Mouse (Mus musculus) embryonic facial prominence, embryonic 11.5 days (tissue): ENCODE measurements around the gene B230217C12Rik. TPM values are rescaled to one million over a fixed set of nuclear protein-coding genes. Genes with fewer than 3 reads are reported as not detected.

Experiments
- ATAC-seq: fragments of 200-750 bp; cut with Nextera tagmentation; replicated peaks from 2 replicates; pipeline ENCODE4 v1.8.0; 2017; ENCODE audit warnings: low read depth; ENCODE audit not compliant: insufficient number of reproducible peaks, low FRiP score, low TSS enrichment
- DNase-seq: peaks from one replicate; pipeline ENCODE4 v3.0.0-alpha.2; 2015; ENCODE audit warnings: low spot score
- H3K27ac ChIP-seq: fragments of 300-500 bp; sonication (generic); replicated peaks from 2 replicates; pipeline ENCODE4 v1.5.1; 2014; ENCODE audit warnings: mild to moderate bottlenecking, low read depth, low read length, control low read depth
- H3K27me3 ChIP-seq: fragments of 300-500 bp; sonication (generic); 2 replicates; pipeline ENCODE4 v1.6.1; 2014; ENCODE audit warnings: mild to moderate bottlenecking, low read length, moderate library complexity, mixed read lengths; ENCODE audit not compliant: control insufficient read depth, insufficient read depth
- H3K36me3 ChIP-seq: fragments of 300-500 bp; sonication (generic); replicated peaks from 2 replicates; pipeline ENCODE4 v1.6.1; 2014; ENCODE audit warnings: low read depth, mild to moderate bottlenecking, low read length, moderate library complexity, mixed read lengths; ENCODE audit not compliant: control insufficient read depth, insufficient read depth
- H3K4me1 ChIP-seq: fragments of 300-500 bp; sonication (generic); 2 replicates; pipeline ENCODE4 v1.6.1; 2014; ENCODE audit warnings: low read length, mixed read lengths; ENCODE audit not compliant: control insufficient read depth, insufficient read depth
- H3K4me2 ChIP-seq: fragments of 300-500 bp; sonication (generic); 2 replicates; pipeline ENCODE4 v1.6.1; 2014; ENCODE audit warnings: low read depth, mild to moderate bottlenecking, control low read depth, low read length, moderate library complexity
- H3K4me3 ChIP-seq: fragments of 300-500 bp; sonication (generic); 2 replicates; pipeline ENCODE4 v1.5.1; 2014; ENCODE audit warnings: low read depth, low read length, control low read depth
- H3K9ac ChIP-seq: fragments of 300-500 bp; sonication (generic); replicated peaks from 2 replicates; pipeline ENCODE4 v1.6.1; 2014; ENCODE audit warnings: mild to moderate bottlenecking, control low read depth, low read length
- H3K9me3 ChIP-seq: fragments of 300-500 bp; sonication (generic); replicated peaks from 2 replicates; pipeline ENCODE4 v1.6.1; 2016; ENCODE audit warnings: mild to moderate bottlenecking, low read length, inconsistent platforms, mixed read lengths; ENCODE audit not compliant: control insufficient read depth
- WGBS: fragments of 180-500 bp; shearing (Covaris S2); extraction: QIAGEN DNeasy Blood & Tissue Kit; methylation state at CpG from one replicate; pipeline ENCODE4 v1.1.7; 2014; 5-methylcytosine and 5-hydroxymethylcytosine counted together
- polyA plus RNA-seq: library from polyadenylated mRNA; unstranded; fragments of >200 nt; fragmentation: Nextera tagmentation; extraction: Ambion mirVana; gene quantifications from 2 replicates; pipeline ENCODE4 v1.2.1, GENCODE M21; 2014

The B230217C12Rik gene
- polyA plus RNA-seq, 1 experiment from 2014 or later = 20.0 TPM

DNA sequence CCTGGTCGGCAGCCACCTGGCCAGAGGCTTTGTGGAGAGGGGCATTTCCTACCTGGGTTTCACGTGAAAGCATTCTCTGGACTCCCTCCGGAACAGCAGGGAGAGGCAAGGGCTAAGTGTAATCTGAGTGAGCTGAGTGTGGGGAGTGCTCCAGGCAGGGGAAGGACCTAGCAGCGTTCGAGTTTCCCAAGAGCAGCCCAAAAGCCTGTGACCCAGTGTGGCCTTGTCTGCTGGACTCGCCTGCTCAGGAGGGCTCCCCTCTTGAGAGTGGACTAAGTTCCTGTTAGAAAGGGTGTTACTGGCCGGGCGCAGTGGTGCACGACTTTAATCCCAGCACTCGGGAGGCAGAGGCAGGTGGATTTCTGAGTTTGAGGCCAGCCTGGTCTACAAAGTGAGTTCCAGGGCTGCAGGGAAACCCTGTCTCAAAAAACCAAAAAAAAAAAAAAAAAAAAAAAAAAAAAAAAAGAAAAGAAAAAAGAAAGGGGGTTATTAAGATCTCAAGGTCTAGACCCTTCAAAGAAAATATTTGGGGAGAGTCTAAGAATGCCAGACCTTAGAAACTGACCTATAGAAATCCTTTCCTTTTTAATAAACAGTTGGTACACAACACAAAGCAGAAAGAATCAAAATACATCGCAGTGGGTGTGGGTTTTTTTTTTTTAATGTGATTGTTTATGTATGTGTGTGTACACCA is 992 bp upstream of the B230217C12Rik start:
- no peak overlapping the region for H3K4me3 ChIP-seq
- no peak overlapping the region for H3K4me2 ChIP-seq
- 0 out of 2 replicates have a peak, but pooled peaks cover 2% of the 10 kb centered on the region for H3K36me3 ChIP-seq
- no peaks in the 10 kb centered on the region for H3K27me3 ChIP-seq
- no peaks in the 10 kb centered on the region for H3K4me1 ChIP-seq
- no peak overlapping the region for H3K9ac ChIP-seq
- no peaks in the 10 kb centered on the region for H3K9me3 ChIP-seq
- WGBS = 58% methylated on average over 11 of the region's 11 CpGs
- no peak for DNase-seq
- H3K27ac ChIP-seq = peak overlapping the region; percentile 35
- ATAC-seq = no peak

DNA sequence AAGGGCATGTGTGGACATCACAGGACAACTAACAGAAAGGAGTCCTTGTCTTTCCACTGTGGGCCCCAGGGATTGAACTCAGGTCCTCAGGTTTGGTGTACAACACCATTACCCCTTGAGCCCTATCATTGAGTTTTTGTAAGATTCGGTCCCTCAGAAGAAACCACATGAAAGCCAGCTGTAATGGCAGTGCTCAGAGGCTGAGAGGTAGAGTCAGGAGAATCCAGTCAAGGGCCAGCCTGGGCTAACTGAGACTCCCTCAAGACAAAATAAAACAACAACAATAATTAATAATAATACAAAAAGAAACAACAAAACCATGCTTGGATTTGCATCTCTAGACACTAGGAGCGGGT is 467 bp upstream of the B230217C12Rik start:
- no peaks in the 10 kb centered on the region for H3K27me3 ChIP-seq
- 0 out of 2 replicates have a peak, but pooled peaks cover 2% of the 10 kb centered on the region for H3K36me3 ChIP-seq
- no peak overlapping the region; the same call in 1 of the 2 replicates for H3K27ac ChIP-seq
- no peak overlapping the region for H3K9ac ChIP-seq
- H3K4me3 ChIP-seq = no peak overlapping the region
- H3K4me2 ChIP-seq = no peak overlapping the region
- H3K9me3 ChIP-seq = no peaks in the 10 kb centered on the region
- WGBS = 58% methylated on average over 2 of the region's 2 CpGs
- ATAC-seq (no peak), DNase-seq (no peak)
- no peaks in the 10 kb centered on the region for H3K4me1 ChIP-seq

DNA sequence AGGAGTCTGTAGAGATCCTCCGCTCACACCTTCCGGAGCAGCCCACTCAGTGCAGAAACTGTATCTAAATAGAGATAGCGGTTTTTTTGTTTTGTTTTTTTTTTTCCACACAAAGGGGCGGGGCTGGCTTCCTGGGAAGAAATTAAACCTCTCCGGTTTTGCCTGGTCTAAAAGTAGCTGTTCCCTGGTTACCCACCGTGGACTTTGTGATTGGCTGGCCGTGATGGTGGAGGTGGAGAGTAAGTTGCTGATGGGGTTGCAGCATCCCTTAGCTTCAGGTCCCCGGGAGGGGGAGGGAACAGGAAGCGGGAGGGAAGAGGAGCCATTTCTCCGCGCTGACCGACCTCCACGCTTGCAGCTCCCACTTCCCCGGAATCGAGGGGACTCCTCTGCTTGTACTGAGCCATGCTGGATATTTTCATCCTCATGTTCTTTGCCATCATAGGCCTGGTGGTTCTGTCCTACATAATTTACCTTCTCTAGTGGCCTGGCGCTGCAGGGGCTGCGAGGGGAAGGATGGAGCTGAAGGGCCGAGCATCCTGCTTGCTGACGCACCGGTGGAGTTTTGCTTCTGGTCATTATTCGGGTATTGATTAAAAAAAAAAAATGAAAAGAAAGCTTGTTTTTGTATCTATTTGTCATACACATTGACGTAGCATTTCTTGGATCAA is 546 bp downstream of the B230217C12Rik start:
- H3K4me2 ChIP-seq = peak overlapping the region; percentile 51
- H3K27me3 ChIP-seq = no peaks in the 10 kb centered on the region
- peak overlapping the region; percentile 67 for H3K9ac ChIP-seq
- peak overlapping the region; percentile 71 for H3K27ac ChIP-seq
- H3K36me3 ChIP-seq = 0 out of 2 replicates have a peak, but pooled peaks cover 2% of the 10 kb centered on the region
- H3K4me1 ChIP-seq = no peaks in the 10 kb centered on the region
- H3K9me3 ChIP-seq = no peaks in the 10 kb centered on the region
- peak; percentile 86 for ATAC-seq
- peak overlapping the region; percentile 34 for H3K4me3 ChIP-seq
- DNase-seq = peak; percentile 93
- 1% methylated on average over 22 of the region's 22 CpGs for WGBS

DNA sequence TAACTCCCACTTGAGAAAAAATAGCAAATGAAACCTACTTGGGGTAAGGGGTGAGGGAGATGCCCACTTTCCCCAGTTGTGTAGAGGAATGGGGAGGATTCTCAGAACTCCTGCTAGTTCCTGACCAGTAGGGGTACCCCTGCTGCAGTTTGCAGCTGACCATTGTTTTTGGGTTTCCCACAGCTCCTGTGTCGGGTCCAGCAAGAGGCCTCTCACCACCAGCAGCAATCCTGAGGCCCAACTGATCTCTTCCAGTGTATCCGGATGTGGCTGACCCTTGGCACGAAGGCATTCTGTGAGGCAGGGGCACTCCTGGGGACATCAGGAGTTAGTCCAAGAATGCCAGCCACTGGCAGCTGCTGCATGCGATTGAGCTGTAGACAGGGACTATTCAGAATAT is 1.4 kb downstream of the B230217C12Rik start:
- Histone ChIP-seq H3K9ac (no peak overlapping the region; the same call in 1 of the 2 replicates), H3K36me3 (no peaks in the 10 kb centered on the region), H3K4me1 (no peaks in the 10 kb centered on the region), H3K9me3 (no peaks in the 10 kb centered on the region), H3K4me2 (no peak overlapping the region), H3K27me3 (no peaks in the 10 kb centered on the region), H3K4me3 (no peak overlapping the region), H3K27ac (no peak overlapping the region)
- 35% methylated on average over 4 of the region's 4 CpGs for WGBS
- ATAC-seq (no peak), DNase-seq (peak; percentile 23)

DNA sequence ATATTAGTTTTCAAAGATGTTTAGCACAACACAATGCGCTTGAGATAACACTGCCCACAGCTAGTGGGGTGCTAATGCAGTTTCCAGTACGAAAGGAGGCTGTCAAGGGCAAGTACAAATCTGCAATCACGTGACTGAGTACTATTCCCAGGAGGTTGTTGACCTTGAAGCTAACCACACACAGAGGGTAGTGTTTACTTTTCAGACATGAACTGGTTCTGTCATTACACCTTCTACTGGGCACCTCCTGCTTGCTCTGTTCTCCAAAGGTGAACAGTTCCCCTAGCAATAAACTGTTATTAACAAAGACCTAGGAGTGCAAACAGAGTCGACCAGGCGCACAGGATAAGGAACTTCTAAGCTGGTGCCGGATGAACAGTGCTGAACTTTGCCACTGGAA is 9.8 kb downstream of the B230217C12Rik start:
- no peak overlapping the region for H3K9ac ChIP-seq
- ATAC-seq (no peak), DNase-seq (peak; percentile 9)
- H3K27ac ChIP-seq = no peak overlapping the region
- H3K9me3 ChIP-seq = no peaks in the 10 kb centered on the region
- H3K4me2 ChIP-seq = no peak overlapping the region
- H3K4me3 ChIP-seq = no peak overlapping the region
- no peaks in the 10 kb centered on the region for H3K27me3 ChIP-seq
- H3K4me1 ChIP-seq = no peaks in the 10 kb centered on the region
- no peaks in the 10 kb centered on the region for H3K36me3 ChIP-seq
- 57% methylated on average over 6 of the region's 6 CpGs for WGBS

DNA sequence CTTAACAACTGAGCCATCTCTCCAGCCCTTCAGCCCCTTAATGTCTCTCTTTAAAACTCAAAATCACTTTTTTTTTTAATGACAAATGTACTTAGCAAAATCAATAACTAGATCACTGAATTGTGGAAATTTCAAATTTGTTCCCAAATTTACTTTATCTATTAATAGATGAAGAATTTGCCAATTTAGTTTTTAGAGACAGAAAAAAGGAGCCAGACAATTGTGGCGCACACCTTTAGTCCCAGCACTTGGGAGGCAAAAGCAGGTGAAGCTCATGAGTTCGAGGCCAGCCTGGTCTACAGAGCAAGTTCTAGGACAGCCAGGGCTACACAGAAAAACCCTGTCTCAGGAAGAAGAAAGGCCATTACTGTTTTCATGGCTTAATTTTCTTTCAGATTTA is 11.0 kb downstream of the B230217C12Rik start:
- no peak overlapping the region for H3K4me3 ChIP-seq
- no peaks in the 10 kb centered on the region for H3K4me1 ChIP-seq
- WGBS = 88% methylated on average over 2 of the region's 2 CpGs
- H3K27ac ChIP-seq = no peak overlapping the region
- no peak overlapping the region for H3K4me2 ChIP-seq
- ATAC-seq = no peak
- H3K9me3 ChIP-seq = no peaks in the 10 kb centered on the region
- no peak for DNase-seq
- no peak overlapping the region for H3K9ac ChIP-seq
- H3K36me3 ChIP-seq = no peaks in the 10 kb centered on the region
- H3K27me3 ChIP-seq = no peaks in the 10 kb centered on the region

DNA sequence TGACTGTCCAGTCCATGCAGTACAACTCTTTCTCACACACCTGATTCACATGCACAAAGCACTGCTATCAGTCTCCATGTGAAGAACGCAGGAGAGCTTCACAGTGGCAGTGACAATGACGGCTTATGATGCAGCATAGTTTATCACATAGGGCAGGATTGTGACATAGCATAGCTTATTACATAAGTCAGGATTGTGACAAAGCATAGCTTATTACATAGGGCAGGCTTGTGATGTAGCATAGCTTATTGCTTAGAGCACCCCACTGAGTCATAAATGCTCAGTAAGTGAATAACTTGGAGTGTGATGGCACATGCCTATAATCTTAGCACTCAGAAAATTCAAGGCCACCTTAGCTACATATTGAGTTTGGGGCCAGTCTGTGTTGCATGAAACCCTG is 14.9 kb downstream of the B230217C12Rik start:
- H3K9ac ChIP-seq = no peak overlapping the region
- H3K4me3 ChIP-seq = no peak overlapping the region
- H3K9me3 ChIP-seq = no peaks in the 10 kb centered on the region
- H3K4me1 ChIP-seq = no peaks in the 10 kb centered on the region
- ATAC-seq (no peak), DNase-seq (no peak)
- H3K36me3 ChIP-seq = no peaks in the 10 kb centered on the region
- no peaks in the 10 kb centered on the region for H3K27me3 ChIP-seq
- H3K4me2 ChIP-seq = no peak overlapping the region
- 93% methylated on average over 2 of the region's 2 CpGs for WGBS
- no peak overlapping the region for H3K27ac ChIP-seq

DNA sequence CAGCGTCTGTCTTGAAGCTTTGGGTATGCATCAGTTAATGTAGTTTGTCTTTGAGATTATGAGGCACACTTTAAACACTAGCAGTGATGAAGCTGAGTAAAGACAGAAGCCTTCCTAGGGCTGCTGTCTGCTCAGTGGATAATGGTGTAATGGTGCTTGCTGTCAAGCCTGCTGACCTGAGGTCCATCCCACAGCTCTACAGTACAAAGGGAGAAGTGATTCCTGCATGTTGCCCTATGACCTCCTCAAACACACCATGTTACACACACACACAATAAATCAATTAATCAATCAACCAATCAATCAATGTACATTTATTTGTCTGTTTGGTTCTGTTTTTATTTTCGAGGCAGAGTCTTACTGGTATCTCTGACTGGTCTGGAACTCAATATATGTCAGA is 21.6 kb downstream of the B230217C12Rik start:
- H3K9ac ChIP-seq = no peak overlapping the region
- no peak for ATAC-seq
- no peak for DNase-seq
- H3K27me3 ChIP-seq = no peaks in the 10 kb centered on the region
- no peaks in the 10 kb centered on the region for H3K36me3 ChIP-seq
- H3K27ac ChIP-seq = no peak overlapping the region
- H3K9me3 ChIP-seq = no peaks in the 10 kb centered on the region
- no peaks in the 10 kb centered on the region for H3K4me1 ChIP-seq
- no peak overlapping the region for H3K4me2 ChIP-seq
- H3K4me3 ChIP-seq = no peak overlapping the region
- WGBS = 86% methylated on average over 2 of the region's 2 CpGs
